Mouse (Mus musculus) cortical plate, adult 2 months (tissue): ENCODE data around the gene Trmt6. TPM values are rescaled to one million over a fixed set of nuclear protein-coding genes. Genes with fewer than 3 reads are reported as not detected.
A peak's percentile ranks its signal among the peaks of the same experiment; 100 is the strongest.

Source experiments
- H3K27ac ChIP-seq: fragments of 200-500 bp; 2 replicates; pipeline ENCODE4 v1.5.1; 2012; ENCODE audit warnings: low read length, control low read depth, inconsistent platforms; ENCODE audit not compliant: insufficient read depth
- H3K4me1 ChIP-seq: fragments of 200-500 bp; 2 replicates; pipeline ENCODE4 v1.6.1; 2011; ENCODE audit warnings: low read length; ENCODE audit not compliant: control insufficient read depth, insufficient read depth
- H3K4me3 ChIP-seq: fragments of 200-500 bp; 2 replicates; pipeline ENCODE4 v1.5.1; 2011; ENCODE audit warnings: mild to moderate bottlenecking, low read length, control low read depth; ENCODE audit not compliant: insufficient read depth
- CTCF ChIP-seq: fragments of 200-500 bp; IDR thresholded peaks from 2 replicates; pipeline ENCODE4 v1.5.1; 2011; ENCODE audit warnings: mild to moderate bottlenecking, control low read depth, low read length; ENCODE audit not compliant: insufficient read depth; ENCODE audit errors: extremely low read depth
- POLR2A ChIP-seq: fragments of 200-500 bp; IDR thresholded peaks from 2 replicates; pipeline ENCODE4 v1.6.1; 2011; ENCODE audit warnings: mild to moderate bottlenecking, low read length, control low read depth; ENCODE audit not compliant: insufficient read depth; ENCODE audit errors: extremely low read depth
- polyA plus RNA-seq: library from polyadenylated mRNA; depleted of rRNA; stranded (reverse); fragments of >200 nt; gene quantifications from 2 replicates; pipeline ENCODE4 v1.2.3, GENCODE M21; 2012

The Trmt6 gene
- polyA plus RNA-seq, 1 experiment = 25.3 TPM

DNA sequence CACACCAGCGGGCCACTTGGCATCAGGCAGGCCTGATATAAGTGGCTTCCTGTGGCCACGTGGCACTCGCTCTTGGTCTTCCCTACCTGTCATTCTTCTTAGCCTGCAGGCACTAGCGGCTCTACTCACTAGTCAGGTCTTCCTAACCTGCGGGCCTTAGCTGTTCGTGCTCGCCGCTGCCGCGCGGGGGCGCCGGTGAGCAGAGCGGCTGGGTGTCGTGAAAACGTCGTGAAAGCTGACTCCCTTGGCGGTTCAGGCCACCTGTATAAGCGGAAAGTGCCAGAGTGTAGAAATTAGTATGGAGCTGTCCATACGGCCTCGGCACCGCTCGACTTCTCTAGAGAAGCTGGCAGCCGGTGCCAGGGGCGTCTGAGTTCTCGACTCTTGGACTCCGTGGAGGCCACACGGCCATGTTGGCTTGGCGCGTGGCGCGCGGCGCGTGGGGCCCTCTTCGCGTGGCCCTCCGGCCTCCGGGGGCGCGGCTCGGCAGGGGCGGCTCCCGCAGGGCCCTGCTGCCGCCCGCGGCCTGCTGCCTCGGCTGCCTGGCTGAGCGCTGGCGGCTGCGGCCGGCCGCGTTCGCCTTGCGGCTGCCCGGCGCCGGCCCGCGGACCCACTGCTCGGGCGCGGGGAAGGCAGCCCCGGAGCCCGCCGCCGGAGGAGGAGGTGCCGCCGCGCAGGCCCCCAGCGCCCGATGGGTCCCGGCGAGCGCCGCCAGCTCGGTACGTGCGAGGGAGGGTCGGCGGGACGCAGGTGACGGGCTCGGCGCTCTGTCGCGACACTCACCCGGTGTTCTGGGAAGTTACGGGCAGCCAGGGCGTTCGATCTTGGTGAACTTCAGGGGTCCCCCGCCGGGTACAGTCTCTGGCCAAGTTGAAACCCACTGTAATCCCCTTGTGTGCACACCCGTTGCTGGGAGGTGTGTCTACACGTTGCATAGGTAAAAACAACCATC, 30.8 kb upstream of the Trmt6 start, which contains the start of gene Crls1:
Gene Crls1, plus strand, starts transcription at position 260 of the 952 bp plus-strand sequence.
- peak; percentile 63 for TF ChIP-seq POLR2A
- TF ChIP-seq CTCF = peak; percentile 71
- peaks cover 6% of the 10 kb centered on the region for H3K4me1 ChIP-seq
- no peak within 1 kb of the TSS for H3K27ac ChIP-seq
- H3K4me3 ChIP-seq = peak within 1 kb of the TSS; percentile 94

- Histone ChIP-seq H3K27ac (no peak overlapping the region), H3K4me3 (no peak overlapping the region), H3K4me1 (no peaks in the 10 kb centered on the region)
- TF ChIP-seq CTCF (no peak), POLR2A (no peak)
Measured at GRCm38 (mm10) chr2:132841071-132841470, 25.2 kb upstream of the Trmt6 start.

DNA sequence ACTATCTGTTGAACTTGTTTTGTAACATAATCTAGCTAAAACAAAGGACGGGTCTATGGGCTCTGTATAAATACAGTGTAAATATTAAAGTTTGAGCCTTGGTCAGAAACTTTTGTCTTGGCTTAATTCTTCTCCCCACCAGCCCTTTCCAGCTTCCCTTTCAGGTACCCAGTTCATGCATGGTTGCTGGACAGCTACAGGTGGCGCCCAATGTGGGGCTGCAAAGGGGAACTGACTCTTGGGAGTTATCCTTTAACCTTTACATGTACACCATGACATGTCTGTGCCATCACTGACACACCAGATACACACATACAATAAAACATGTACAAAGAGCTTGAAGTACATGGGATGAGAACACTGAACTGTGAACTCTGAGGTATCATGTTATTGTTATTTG, 12.9 kb downstream of the Trmt6 start:
- no peak for TF ChIP-seq POLR2A
- Histone ChIP-seq H3K27ac (no peak overlapping the region), H3K4me3 (no peak overlapping the region), H3K4me1 (no peaks in the 10 kb centered on the region)

GRCm38 (mm10) chr2:132794204-132794586, 21.7 kb downstream of the Trmt6 start:
- Histone ChIP-seq H3K27ac (no peak overlapping the region), H3K4me1 (no peaks in the 10 kb centered on the region), H3K4me3 (no peak overlapping the region)
- TF ChIP-seq CTCF = no peak
- TF ChIP-seq POLR2A = no peak

- TF ChIP-seq CTCF = no peak
- TF ChIP-seq POLR2A = no peak
- no peak overlapping the region for H3K4me3 ChIP-seq
- no peak overlapping the region for H3K27ac ChIP-seq
- no peaks in the 10 kb centered on the region for H3K4me1 ChIP-seq
Measured at GRCm38 (mm10) chr2:132793441-132794203, 22.2 kb downstream of the Trmt6 start.

GRCm38 (mm10) chr2:132784039-132784438, 31.8 kb downstream of the Trmt6 start:
- Histone ChIP-seq H3K27ac (no peak overlapping the region), H3K4me3 (peak overlapping the region; percentile 52), H3K4me1 (no peaks in the 10 kb centered on the region; the same call in 1 of the 2 replicates)
- TF ChIP-seq CTCF (no peak), POLR2A (no peak)

DNA sequence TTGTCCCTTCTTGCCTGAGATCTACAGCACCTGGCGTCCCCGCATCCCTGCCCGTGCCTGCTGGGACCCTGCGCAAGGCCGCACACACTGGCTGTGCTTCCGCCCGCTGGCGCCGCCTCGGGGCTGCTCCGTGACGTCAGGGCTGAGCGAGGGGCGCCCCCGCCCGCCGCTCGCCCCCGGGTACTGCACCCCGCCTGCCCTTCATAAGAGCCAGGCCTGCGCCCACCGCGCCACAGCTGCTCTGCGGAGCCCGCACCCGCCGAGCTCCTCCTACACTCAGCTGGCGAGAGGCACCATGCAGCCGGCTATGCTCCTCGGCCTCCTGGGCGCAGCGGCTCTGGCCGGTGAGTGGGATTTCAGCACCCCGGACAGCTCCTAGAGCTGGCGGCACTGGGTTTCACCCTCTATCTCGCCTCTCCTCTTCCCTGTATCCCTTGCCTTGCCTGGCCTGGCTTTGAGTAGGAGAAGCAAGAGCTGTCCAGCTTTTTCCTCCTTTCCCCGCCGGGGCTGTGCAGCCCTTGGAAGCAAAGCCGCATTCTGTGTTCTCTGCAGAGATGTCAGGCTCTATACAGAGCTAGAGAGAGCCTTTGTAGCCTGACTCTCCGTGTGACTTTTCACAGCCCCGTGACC, 34.3 kb downstream of the Trmt6 start:
- no peak for TF ChIP-seq CTCF
- TF ChIP-seq POLR2A = peak; percentile 55; the same call in 1 of the 2 replicates
- H3K27ac ChIP-seq = peak overlapping the region; percentile 94
- H3K4me3 ChIP-seq = peak overlapping the region; percentile 84
- no peaks in the 10 kb centered on the region; the same call in 1 of the 2 replicates for H3K4me1 ChIP-seq

GRCm38 (mm10) chr2:132780978-132781377, 34.9 kb downstream of the Trmt6 start, which contains the start of gene Chgb:
Chgb (plus strand) TSS chr2:132781278.
- Histone ChIP-seq H3K4me3 (peak within 1 kb of the TSS; percentile 84), H3K4me1 (no peaks in the 10 kb centered on the region; the same call in 1 of the 2 replicates), H3K27ac (peak within 1 kb of the TSS; percentile 94)
- no peak for TF ChIP-seq POLR2A
- TF ChIP-seq CTCF = no peak

DNA sequence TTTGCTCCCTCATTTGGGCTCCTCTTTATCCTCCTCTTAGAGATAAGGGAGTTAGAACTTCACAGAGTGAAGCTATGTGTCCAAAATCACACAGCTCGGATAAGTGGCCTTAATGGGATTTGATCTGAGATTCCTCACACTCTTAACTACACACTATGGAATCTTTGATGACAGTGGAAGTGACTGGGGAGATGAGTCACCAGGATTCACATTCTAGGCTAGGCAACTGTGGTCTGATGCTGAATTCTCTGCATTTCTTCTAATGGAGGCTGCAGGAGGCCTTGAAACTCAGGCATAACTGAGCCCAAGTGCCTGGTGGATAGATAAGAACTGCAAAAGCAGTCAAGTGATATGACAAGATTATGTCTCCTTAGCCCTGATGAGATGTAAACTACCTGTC, 45.0 kb downstream of the Trmt6 start:
- H3K4me3 ChIP-seq = no peak overlapping the region
- no peak overlapping the region for H3K27ac ChIP-seq
- no peaks in the 10 kb centered on the region for H3K4me1 ChIP-seq
- TF ChIP-seq CTCF (no peak), POLR2A (no peak)
